Mouse (Mus musculus) thymus, adult 2 months (tissue): ENCODE results near the gene Farp2. TPM values are rescaled to one million over a fixed set of nuclear protein-coding genes. Genes with fewer than 3 reads are reported as not detected.
"Not testable (repeated sequence)": the region's sequence is repeated elsewhere in the genome, so short reads cannot be mapped to it uniquely, and the experiment has no call there.

Experiments used
- DNase-seq: peaks from one replicate; pipeline ENCODE4 v3.0.0; 2021
- H3K27ac ChIP-seq: fragments of 200-500 bp; 2 replicates; pipeline ENCODE4 v1.5.1; 2012; ENCODE audit warnings: low read length, control low read depth; ENCODE audit not compliant: control insufficient read depth, insufficient read depth
- H3K27me3 ChIP-seq: fragments of 200-500 bp; 2 replicates; pipeline ENCODE4 v1.6.1; 2012; ENCODE audit warnings: mild to moderate bottlenecking, low read length, moderate library complexity, mixed read lengths; ENCODE audit not compliant: control insufficient read depth, insufficient read depth
- H3K36me3 ChIP-seq: fragments of 200-500 bp; 2 replicates; pipeline ENCODE4 v1.6.1; 2012; ENCODE audit warnings: mild to moderate bottlenecking, low read length, moderate library complexity; ENCODE audit not compliant: control insufficient read depth, insufficient read depth
- H3K4me1 ChIP-seq: fragments of 200-500 bp; replicated peaks from 2 replicates; pipeline ENCODE4 v1.6.1; 2012; ENCODE audit warnings: low read length; ENCODE audit not compliant: control insufficient read depth, insufficient read depth
- H3K4me3 ChIP-seq: fragments of 200-500 bp; 2 replicates; pipeline ENCODE4 v1.5.1; 2012; ENCODE audit warnings: mild to moderate bottlenecking, low read length, control low read depth, moderate library complexity; ENCODE audit not compliant: control insufficient read depth, insufficient read depth
- CTCF ChIP-seq: fragments of 200-500 bp; IDR thresholded peaks from 2 replicates; pipeline ENCODE4 v1.5.1; 2012; ENCODE audit warnings: mild to moderate bottlenecking, control low read depth, low read length, moderate library complexity, borderline replicate concordance; ENCODE audit not compliant: control insufficient read depth, poor library complexity, insufficient read depth; ENCODE audit errors: extremely low read depth
- POLR2A ChIP-seq: fragments of 200-500 bp; IDR thresholded peaks from 2 replicates; pipeline ENCODE4 v1.6.1; 2012; ENCODE audit warnings: mild to moderate bottlenecking, low read length, control low read depth, moderate library complexity; ENCODE audit not compliant: control insufficient read depth, poor library complexity, insufficient read depth; ENCODE audit errors: extremely low read depth
- WGBS: fragments of 180-500 bp; shearing (Covaris S2); methylation state at CpG from one replicate; pipeline ENCODE4 v1.1.7; 2018; 5-methylcytosine and 5-hydroxymethylcytosine counted together
- polyA plus RNA-seq: library from polyadenylated mRNA; depleted of rRNA; stranded (reverse); fragments of >200 nt; gene quantifications from 2 replicates; pipeline ENCODE4 v1.2.3, GENCODE M21; 2012

The Farp2 gene
- polyA plus RNA-seq, 1 experiment, result 2.1 TPM

DNA sequence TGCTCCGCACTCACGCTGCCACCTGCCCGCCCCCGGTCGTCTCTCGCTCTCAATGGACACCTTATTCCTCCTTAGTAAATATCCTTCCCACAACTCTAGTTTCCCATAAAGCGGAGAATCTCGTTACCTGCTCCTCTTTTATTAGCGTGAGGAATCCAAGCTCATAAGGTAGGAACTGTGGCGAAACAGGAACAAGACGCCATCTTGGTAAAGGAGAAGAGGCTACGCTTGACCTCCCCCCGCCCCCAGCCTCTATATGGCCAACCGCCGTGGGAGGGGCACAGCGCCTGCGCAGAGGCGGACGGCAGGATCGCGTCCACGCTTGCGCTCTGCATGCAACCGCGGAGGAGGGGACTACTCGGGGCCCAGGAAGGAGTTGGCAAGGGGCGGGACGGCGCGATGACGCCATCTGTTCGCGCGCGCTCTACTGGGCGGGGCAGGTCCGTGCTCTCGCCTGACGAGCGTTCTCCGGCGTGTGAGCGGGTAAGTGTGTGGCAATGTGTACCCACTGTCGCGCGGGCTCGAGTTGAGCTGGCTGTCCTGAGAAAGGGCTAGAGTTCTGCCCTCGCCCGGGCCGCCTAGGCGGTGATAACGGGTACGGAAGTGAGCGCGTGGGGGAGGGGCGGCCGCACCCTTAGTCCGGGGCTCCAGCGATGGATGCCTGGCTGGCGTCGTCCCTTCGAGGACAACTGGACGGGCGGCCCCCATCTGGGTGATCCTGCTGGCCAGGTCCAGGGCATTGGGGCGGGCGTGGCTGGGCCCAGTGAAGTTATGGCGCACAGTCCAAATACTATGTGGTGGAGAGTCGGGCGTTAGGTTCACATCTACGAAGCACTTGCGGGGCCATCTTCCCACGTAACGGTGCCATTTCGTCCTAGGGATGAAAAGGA, 33.0 kb upstream of the Farp2 start, which contains the start of gene Hdlbp:
Hdlbp (minus strand) TSS at position 230 of the 890 bp plus-strand sequence.
- no peaks in the 10 kb centered on the region for H3K36me3 ChIP-seq
- H3K4me3 ChIP-seq, result peak within 1 kb of the TSS; percentile 88
- H3K27ac ChIP-seq, result peak within 1 kb of the TSS; percentile 85
- under 1% methylated on average over 73 of the region's 74 CpGs for WGBS
- TF ChIP-seq POLR2A (0 out of 2 replicates have a peak, but pooled peaks have one; percentile 36), CTCF (no peak)
- no peaks in the 10 kb centered on the region; the same call in 1 of the 2 replicates for H3K4me1 ChIP-seq
- no peaks in the 10 kb centered on the region for H3K27me3 ChIP-seq
- DNase-seq, result peak; percentile 99

DNA sequence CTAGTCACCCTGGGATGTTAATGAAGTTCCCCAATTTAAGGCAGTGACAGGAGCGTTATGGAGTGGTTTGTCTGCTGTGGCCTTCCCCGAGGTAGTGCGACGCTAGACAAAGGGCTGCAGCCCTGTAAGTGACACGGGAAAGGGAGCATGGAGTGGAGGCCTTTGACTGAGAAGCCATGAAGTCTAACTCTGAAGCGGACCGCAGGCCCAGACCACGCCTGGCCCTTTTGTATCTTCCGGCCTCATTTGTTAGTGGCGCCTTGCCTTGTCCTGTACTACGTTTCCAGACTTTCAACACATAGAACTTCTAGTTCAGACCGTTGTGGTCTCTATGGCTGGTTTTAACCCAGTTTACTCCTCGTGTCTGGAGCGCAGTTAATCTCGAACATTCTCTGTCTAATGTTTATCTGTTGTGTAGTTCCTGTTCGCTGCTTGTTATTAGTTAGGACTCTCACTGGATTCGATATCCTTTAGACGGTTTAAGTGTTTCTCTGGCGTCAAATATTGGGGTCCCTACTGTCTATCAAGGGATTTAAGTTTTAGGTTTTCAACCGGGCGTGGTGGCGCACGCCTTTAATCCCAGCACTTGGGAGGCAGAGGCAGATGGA, 32.3 kb upstream of the Farp2 start:
- H3K4me3 ChIP-seq, result peak overlapping the region; percentile 83
- no peak for DNase-seq
- H3K27ac ChIP-seq, result peak overlapping the region; percentile 61
- WGBS, result 4% methylated on average over 23 of the region's 23 CpGs
- H3K36me3 ChIP-seq, result no peaks in the 10 kb centered on the region
- no peaks in the 10 kb centered on the region for H3K27me3 ChIP-seq
- H3K4me1 ChIP-seq, result no peaks in the 10 kb centered on the region; the same call in 1 of the 2 replicates
- TF ChIP-seq POLR2A (no peak), CTCF (no peak)

- 74% methylated on average over 3 of the region's 3 CpGs for WGBS
- H3K27me3 ChIP-seq, DNase-seq, H3K27ac ChIP-seq, H3K4me3 ChIP-seq, H3K4me1 ChIP-seq, H3K36me3 ChIP-seq: not testable (repeated sequence)
Measured at GRCm38 (mm10) chr1:93486302-93486701, 25.6 kb upstream of the Farp2 start.

GRCm38 (mm10) chr1:93495312-93495711, 16.6 kb upstream of the Farp2 start:
- no peak for DNase-seq
- no peaks in the 10 kb centered on the region for H3K4me1 ChIP-seq
- H3K36me3 ChIP-seq, result peaks cover 17% of the 10 kb centered on the region
- 84% methylated on average over 3 of the region's 3 CpGs for WGBS
- H3K27me3 ChIP-seq, result no peaks in the 10 kb centered on the region
- H3K27ac ChIP-seq, result no peak overlapping the region
- no peak for TF ChIP-seq CTCF
- TF ChIP-seq POLR2A, result no peak
- H3K4me3 ChIP-seq, result no peak overlapping the region

DNA sequence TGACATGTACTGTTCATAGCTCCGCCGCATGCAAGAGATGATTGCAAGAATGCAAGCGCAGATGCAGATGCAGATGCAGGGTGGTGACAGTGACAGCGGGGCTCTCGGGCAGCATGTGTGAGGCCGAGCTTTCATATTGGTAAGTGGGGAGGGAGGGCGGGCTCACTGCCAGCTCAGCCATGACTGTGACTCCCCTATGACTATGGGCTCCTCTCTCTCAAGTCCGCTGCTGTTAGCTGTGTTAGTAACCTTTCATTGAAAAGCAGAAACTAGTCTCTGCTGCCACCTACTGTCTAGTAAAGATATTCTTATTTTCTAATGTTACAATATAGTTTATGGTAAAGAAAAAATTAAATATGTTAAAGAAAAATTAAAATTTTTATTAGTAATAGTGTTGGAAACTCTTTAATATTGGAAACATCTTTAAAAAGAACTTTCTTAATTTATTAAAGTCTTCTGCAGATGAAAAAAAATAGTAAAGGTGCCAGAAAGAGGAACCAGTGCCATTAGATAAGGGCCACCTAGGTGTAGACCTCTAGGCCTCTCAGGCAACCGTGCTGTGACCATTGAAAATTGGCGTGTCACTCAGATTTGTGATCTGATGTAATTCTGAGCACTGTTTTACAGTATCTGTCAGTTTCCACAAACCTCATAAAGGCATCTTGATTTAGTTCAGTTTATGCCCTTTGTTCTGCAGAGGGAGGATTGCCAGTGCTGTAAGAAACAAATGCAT, 4.8 kb upstream of the Farp2 start:
- TF ChIP-seq POLR2A, result no peak
- TF ChIP-seq CTCF, result no peak
- no peak overlapping the region for H3K27ac ChIP-seq
- no peak overlapping the region for H3K4me3 ChIP-seq
- WGBS, result 60% methylated on average over 10 of the region's 10 CpGs
- H3K4me1 ChIP-seq, result peaks cover 7% of the 10 kb centered on the region
- H3K36me3 ChIP-seq, result peaks cover 35% of the 10 kb centered on the region
- peak; percentile 10 for DNase-seq
- no peaks in the 10 kb centered on the region for H3K27me3 ChIP-seq

DNA sequence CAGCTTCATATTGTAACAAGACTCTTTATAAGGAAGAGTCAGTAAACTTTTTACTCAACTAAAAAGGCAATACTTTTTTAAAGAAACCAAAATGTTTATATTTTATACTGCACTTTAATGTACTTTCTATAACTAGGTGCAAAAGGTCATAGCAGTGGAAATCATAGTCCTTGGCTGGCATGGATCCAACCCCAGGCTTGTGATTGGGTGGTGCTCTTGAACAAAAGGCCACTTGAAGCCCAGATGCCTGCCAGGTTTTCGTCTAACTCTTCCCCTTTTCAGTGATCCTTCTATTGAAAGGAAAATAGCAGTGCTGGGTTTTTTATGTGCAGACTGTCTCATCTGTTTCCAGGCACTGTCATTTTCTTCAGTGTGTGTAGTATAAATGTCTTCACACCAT, 3.3 kb upstream of the Farp2 start:
- not testable (repeated sequence) for H3K27me3 ChIP-seq, DNase-seq, H3K27ac ChIP-seq, H3K4me3 ChIP-seq
- Histone ChIP-seq H3K4me1 (peaks cover 12% of the 10 kb centered on the region), H3K36me3 (peaks cover 28% of the 10 kb centered on the region)
- 81% methylated on average over 1 of the region's 1 CpGs for WGBS
